Mouse (Mus musculus): ENCODE measurements around the gene Golt1b.

GRCm38 (mm10) chr6:142412906-142413491, 26.0 kb downstream of the Golt1b start, which contains the start of gene Spx:
- TF ChIP-seq POLR2A (IDR thresholded peaks at IDR 0.05; ENCODE audit: control insufficient read depth, extremely low read depth, insufficient read depth, low read length, poor library complexity) (no peak), CTCF (IDR thresholded peaks at IDR 0.05; ENCODE audit: borderline replicate concordance, control insufficient read depth, extremely low read depth, insufficient read depth, low read length, poor library complexity) (no peak)
